ENCODE assay signal across 30 mouse cellular contexts in the genomic region with DNA sequence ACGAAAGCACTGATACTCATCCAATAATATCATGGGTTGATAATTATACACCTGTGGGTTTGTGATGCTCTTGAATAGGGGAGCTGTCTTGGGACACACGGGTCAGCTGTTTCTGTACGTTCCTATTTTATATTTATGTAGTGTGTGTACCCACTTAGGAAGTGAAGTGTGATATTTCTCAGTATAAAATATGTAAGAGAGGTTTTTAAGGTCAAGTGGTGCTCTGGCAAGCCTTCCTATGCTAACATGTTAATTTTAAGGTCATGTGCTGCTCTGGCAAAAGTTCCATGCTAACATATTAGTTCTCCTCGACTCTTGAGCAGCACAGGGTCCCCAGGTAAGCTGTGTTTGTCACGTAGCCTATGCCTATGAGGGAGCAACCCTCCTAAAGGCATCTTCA.
"Had no signal": no experiment of that assay in that cellular context is flagged by ENCODE, and none has a peak within 500 bp of the region (broad histone marks: within the 10 kb centered on the region; RNA-seq: fewer than 3 reads in every experiment).

No protein-coding gene starts in this region.

- H3K4me1 ChIP-seq: limb, embryonic 15.5 days; lung, embryonic 15.5 days; midbrain, embryonic 13.5 days; midbrain, embryonic 15.5 days; neural tube, embryonic 12.5 days had no signal

- DNase-seq: layer of hippocampus, postnatal 36 days; left cerebral cortex, postnatal 4 days; liver; liver, embryonic 13.5 days; liver, postnatal 0 days; lung, embryonic 14.5 days; lung, postnatal 10 days; lung, postnatal 14 days; lung, postnatal 4 days; midbrain, embryonic 14.5 days had no signal

- H3K4me2 ChIP-seq: limb, embryonic 12.5 days; limb, embryonic 13.5 days; limb, embryonic 15.5 days; liver, embryonic 11.5 days; liver, embryonic 12.5 days; liver, embryonic 13.5 days; liver, embryonic 15.5 days; lung, embryonic 14.5 days; lung, embryonic 15.5 days; midbrain, embryonic 11.5 days; midbrain, embryonic 12.5 days; midbrain, embryonic 13.5 days; midbrain, embryonic 15.5 days; neural tube, embryonic 12.5 days had no signal

- H3K9ac ChIP-seq: limb, embryonic 12.5 days; limb, embryonic 13.5 days; limb, embryonic 15.5 days; liver, embryonic 12.5 days; liver, embryonic 13.5 days; liver, embryonic 14.5 days; liver, embryonic 15.5 days; liver, postnatal 0 days; lung, embryonic 14.5 days; lung, embryonic 15.5 days; midbrain, embryonic 12.5 days; midbrain, embryonic 13.5 days; midbrain, embryonic 15.5 days; neural tube, embryonic 12.5 days had no signal

- H3K27me3 ChIP-seq: limb, embryonic 12.5 days; limb, embryonic 15.5 days; liver, embryonic 12.5 days; liver, embryonic 13.5 days; liver, embryonic 15.5 days; lung, embryonic 15.5 days; megakaryocyte, embryonic 14.5 days; midbrain, embryonic 15.5 days; neural tube, embryonic 12.5 days had no signal

- ATAC-seq: liver, embryonic 12.5 days; liver, postnatal 0 days; midbrain, embryonic 13.5 days; midbrain, embryonic 15.5 days; midbrain, embryonic 16.5 days had no signal

- H3K4me3 ChIP-seq: left cerebral cortex, adult 2 months; limb, embryonic 10.5 days; limb, embryonic 12.5 days; limb, embryonic 13.5 days; limb, embryonic 15.5 days; liver, embryonic 12.5 days; liver, embryonic 13.5 days; liver, embryonic 15.5 days; lung, embryonic 15.5 days; megakaryocyte, embryonic 14.5 days; midbrain, embryonic 10.5 days; midbrain, embryonic 12.5 days; midbrain, embryonic 13.5 days; midbrain, embryonic 15.5 days; myocyte; neural tube, embryonic 12.5 days had no signal

- H3K27ac ChIP-seq: left cerebral cortex, adult 2 months; limb, embryonic 10.5 days; limb, embryonic 12.5 days; limb, embryonic 13.5 days; limb, embryonic 15.5 days; liver, embryonic 12.5 days; liver, embryonic 13.5 days; liver, embryonic 14.5 days; liver, embryonic 15.5 days; lung, embryonic 15.5 days; macrophage; midbrain, embryonic 10.5 days; midbrain, embryonic 12.5 days; midbrain, embryonic 13.5 days; midbrain, embryonic 15.5 days; neural tube, embryonic 12.5 days had no signal

- H3K36me3 ChIP-seq: limb, embryonic 10.5 days; limb, embryonic 12.5 days; limb, embryonic 13.5 days; limb, embryonic 15.5 days; liver, embryonic 12.5 days; liver, embryonic 13.5 days; liver, embryonic 15.5 days; lung, embryonic 15.5 days; midbrain, embryonic 10.5 days; midbrain, embryonic 12.5 days; midbrain, embryonic 13.5 days; midbrain, embryonic 15.5 days; neural tube, embryonic 12.5 days had no signal

- H3K9me3 ChIP-seq: limb, embryonic 10.5 days; limb, embryonic 12.5 days; limb, embryonic 13.5 days; limb, embryonic 15.5 days; liver, embryonic 12.5 days; liver, embryonic 13.5 days; liver, embryonic 15.5 days; lung, embryonic 15.5 days; megakaryocyte, embryonic 14.5 days; midbrain, embryonic 10.5 days; midbrain, embryonic 12.5 days; midbrain, embryonic 13.5 days; midbrain, embryonic 15.5 days; neural tube, embryonic 12.5 days had no signal
